ENCODE assay signal across 10 mouse cellular contexts in the genomic region with DNA sequence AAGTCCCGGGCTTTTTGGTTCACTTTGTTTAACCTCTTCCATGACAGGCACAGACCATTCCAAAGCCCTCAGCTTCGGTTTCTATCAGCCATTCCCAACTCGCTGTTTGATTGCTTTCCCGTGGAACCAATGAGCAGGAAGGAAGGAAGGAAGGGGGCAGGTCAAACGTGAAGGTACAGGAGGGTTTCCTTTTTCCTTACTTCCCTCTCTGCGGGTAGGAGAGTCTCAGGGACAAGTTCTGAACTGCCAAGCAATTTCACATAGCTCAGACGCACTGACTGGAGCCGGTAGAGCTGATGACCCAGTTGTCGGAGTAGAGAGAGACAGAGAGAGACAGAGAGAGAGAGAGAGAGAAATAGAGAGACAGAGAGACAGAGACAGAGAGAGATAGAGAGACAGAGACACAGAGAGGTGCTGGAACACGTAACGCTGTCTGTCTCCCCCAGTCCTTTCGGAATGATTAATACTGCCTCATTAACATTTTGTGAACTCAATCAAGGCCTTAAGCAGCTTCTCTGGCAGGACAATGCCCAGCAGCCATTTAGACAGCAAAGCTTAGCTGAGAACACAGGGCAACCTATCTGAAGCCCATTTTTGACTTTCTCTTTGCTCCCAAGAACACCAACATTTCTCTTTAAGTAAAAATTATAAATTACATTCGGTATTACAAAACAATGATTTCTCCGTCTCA. TPM values are rescaled to one million over a fixed set of nuclear protein-coding genes. Genes with fewer than 3 reads are reported as not detected.
DNase-seq lines count a peak whose midpoint lies in the region; ATAC-seq and TF ChIP-seq lines count a peak whose summit lies in the region.
"Had no signal": no experiment of that assay in that cellular context is flagged by ENCODE, and none has a peak within 500 bp of the region (broad histone marks: within the 10 kb centered on the region; RNA-seq: fewer than 3 reads in every experiment).

No protein-coding gene starts in this region.

- no peak for TF ChIP-seq CTCF in liver, postnatal 0 days (IDR thresholded peaks at IDR 0.05; ENCODE audit: low read depth)

- H3K27ac ChIP-seq in intestine, embryonic 15.5 days: no peak overlapping the region
- H3K27ac ChIP-seq in intestine, embryonic 16.5 days (ENCODE audit: low read length): no peak overlapping the region
- H3K27ac ChIP-seq in embryonic facial prominence, embryonic 10.5 days (replicated peaks): peak overlapping the region; percentile 69
- H3K27ac ChIP-seq in liver, postnatal 0 days (ENCODE audit: low read depth): no peak overlapping the region
- H3K27ac ChIP-seq in neural tube, embryonic 14.5 days (ENCODE audit: low read depth, low read length): no peak overlapping the region

- H3K4me2 ChIP-seq in intestine, embryonic 15.5 days (replicated peaks): no peak overlapping the region
- H3K4me2 ChIP-seq in intestine, embryonic 16.5 days (ENCODE audit: low read depth, low read length): no peak overlapping the region
- peak overlapping the region; percentile 44 for H3K4me2 ChIP-seq in liver, postnatal 0 days (ENCODE audit: low read depth, low read length)
- H3K4me2 ChIP-seq in neural tube, embryonic 14.5 days (ENCODE audit: low read depth, low read length): 0 out of 2 replicates have a peak overlapping the region, but pooled peaks have one; percentile 0

- H3K4me3 ChIP-seq in intestine, embryonic 15.5 days (replicated peaks): no peak overlapping the region
- no peak overlapping the region for H3K4me3 ChIP-seq in intestine, embryonic 16.5 days (ENCODE audit: low read length)
- H3K4me3 ChIP-seq in embryonic facial prominence, embryonic 10.5 days: no peak overlapping the region
- H3K4me3 ChIP-seq in liver, postnatal 0 days (ENCODE audit: low read depth, low read length): peak overlapping the region; percentile 10; the same call in 1 of the 2 replicates
- no peak overlapping the region for H3K4me3 ChIP-seq in neural tube, embryonic 14.5 days (ENCODE audit: low read depth, low read length)
- H3K4me3 ChIP-seq: myocyte had no signal

- H3K4me1 ChIP-seq in intestine, embryonic 15.5 days (replicated peaks): no peaks in the 10 kb centered on the region
- H3K4me1 ChIP-seq in intestine, embryonic 16.5 days (ENCODE audit: control insufficient read depth, insufficient read depth, low read length): peaks cover 3% of the 10 kb centered on the region; the same call in 1 of the 2 replicates
- H3K4me1 ChIP-seq in embryonic facial prominence, embryonic 10.5 days: peaks cover 23% of the 10 kb centered on the region
- peaks cover 13% of the 10 kb centered on the region for H3K4me1 ChIP-seq in liver, postnatal 0 days (ENCODE audit: insufficient read depth)
- no peaks in the 10 kb centered on the region for H3K4me1 ChIP-seq in neural tube, embryonic 14.5 days (ENCODE audit: control insufficient read depth, insufficient read depth, low read length)

- H3K27me3 ChIP-seq in intestine, embryonic 15.5 days (replicated peaks): no peaks in the 10 kb centered on the region
- H3K27me3 ChIP-seq in intestine, embryonic 16.5 days (replicated peaks; ENCODE audit: control insufficient read depth, insufficient read depth, low read length): no peaks in the 10 kb centered on the region
- no peaks in the 10 kb centered on the region for H3K27me3 ChIP-seq in embryonic facial prominence, embryonic 10.5 days (replicated peaks; ENCODE audit: low read depth, poor library complexity, severe bottlenecking)
- no peaks in the 10 kb centered on the region for H3K27me3 ChIP-seq in liver, postnatal 0 days (ENCODE audit: insufficient read depth, low read length)
- H3K27me3 ChIP-seq in neural tube, embryonic 14.5 days (ENCODE audit: control insufficient read depth, insufficient read depth, low read length): no peaks in the 10 kb centered on the region

- TF ChIP-seq EP300 in liver, postnatal 0 days (IDR thresholded peaks at IDR 0.05; ENCODE audit: low read depth): no peak

- peak; percentile 15; the same call in 1 of the 2 replicates for ATAC-seq in intestine, embryonic 15.5 days
- no peak for ATAC-seq in intestine, embryonic 16.5 days
- no peak for ATAC-seq in liver, postnatal 0 days
- ATAC-seq in neural tube, embryonic 14.5 days (ENCODE audit: low read depth): no peak
- no peak for ATAC-seq in erythroid progenitor cell, adult 5-6 weeks (replicated peaks; ENCODE audit: low FRiP score, poor library complexity, severe bottlenecking)

- DNase-seq in embryonic facial prominence, embryonic 10.5 days (ENCODE audit: low spot score): no peak
- DNase-seq in liver, postnatal 0 days: no peak
- no peak for DNase-seq in thymus, postnatal 36 days
- no peak for DNase-seq in right cerebral cortex, adult 18-20 months
- DNase-seq: gastrocnemius, postnatal 10 days had no signal

- 62% methylated on average over 14 of the region's 14 CpGs for WGBS in intestine, embryonic 15.5 days
- WGBS in intestine, embryonic 16.5 days: 47% methylated on average over 14 of the region's 14 CpGs
- WGBS in embryonic facial prominence, embryonic 10.5 days: 62% methylated on average over 14 of the region's 14 CpGs
- WGBS in liver, postnatal 0 days (ENCODE audit: insufficient replicate concordance): 55% methylated on average over 14 of the region's 14 CpGs
- 50% methylated on average over 14 of the region's 14 CpGs for WGBS in neural tube, embryonic 14.5 days

- no peaks in the 10 kb centered on the region for H3K9me3 ChIP-seq in intestine, embryonic 15.5 days
- no peaks in the 10 kb centered on the region for H3K9me3 ChIP-seq in intestine, embryonic 16.5 days (ENCODE audit: control insufficient read depth, low read length)
- no peaks in the 10 kb centered on the region for H3K9me3 ChIP-seq in embryonic facial prominence, embryonic 10.5 days
- no peaks in the 10 kb centered on the region for H3K9me3 ChIP-seq in liver, postnatal 0 days (ENCODE audit: low read length)
- H3K9me3 ChIP-seq in neural tube, embryonic 14.5 days (ENCODE audit: control insufficient read depth, low read length): no peaks in the 10 kb centered on the region

- no peak overlapping the region for H3K9ac ChIP-seq in intestine, embryonic 15.5 days
- no peak overlapping the region for H3K9ac ChIP-seq in intestine, embryonic 16.5 days (ENCODE audit: low read depth, low read length)
- H3K9ac ChIP-seq in liver, postnatal 0 days (replicated peaks): no peak overlapping the region
- no peak overlapping the region for H3K9ac ChIP-seq in neural tube, embryonic 14.5 days (replicated peaks; ENCODE audit: low read depth, low read length)

- no peaks in the 10 kb centered on the region for H3K36me3 ChIP-seq in intestine, embryonic 15.5 days
- no peaks in the 10 kb centered on the region for H3K36me3 ChIP-seq in intestine, embryonic 16.5 days (ENCODE audit: control insufficient read depth, insufficient read depth, low read length)
- no peaks in the 10 kb centered on the region for H3K36me3 ChIP-seq in embryonic facial prominence, embryonic 10.5 days (replicated peaks)
- H3K36me3 ChIP-seq in liver, postnatal 0 days (replicated peaks; ENCODE audit: insufficient read depth, low read length): no peaks in the 10 kb centered on the region
- H3K36me3 ChIP-seq in neural tube, embryonic 14.5 days (ENCODE audit: control insufficient read depth, insufficient read depth, low read length): no peaks in the 10 kb centered on the region

RNA-seq across cellular contexts. Expression of a gene that starts 13.1 kb away (rescaled TPM):
- 59.6 and 62.7 TPM in 2 replicates for polyA plus RNA-seq in intestine, embryonic 15.5 days (2015; fragmentation: Nextera tagmentation; extraction: Ambion mirVana)
- 34.2 and 58.2 TPM in 2 replicates for polyA plus RNA-seq in intestine, embryonic 16.5 days (2015; fragmentation: Nextera tagmentation; extraction: Ambion mirVana)
- polyA plus RNA-seq in embryonic facial prominence, embryonic 10.5 days (2016; fragmentation: Nextera tagmentation; extraction: Ambion mirVana): 79.4 and 82.9 TPM in 2 replicates
- polyA plus RNA-seq in liver, postnatal 0 days (2015; fragmentation: Nextera tagmentation; extraction: Ambion mirVana): 52.9 and 56.7 TPM in 2 replicates
- polyA plus RNA-seq in neural tube, embryonic 14.5 days (2014; fragmentation: Nextera tagmentation; extraction: Ambion mirVana): 91.5 and 116 TPM in 2 replicates
- 271 and 342 TPM in 2 replicates for total RNA-seq in erythroid progenitor cell, adult 5-6 weeks (2015; ENCODE audit: low replicate concordance)
- total RNA-seq in erythroid progenitor cell, adult 5-6 weeks (2017; ENCODE audit: low replicate concordance): 296 and 327 TPM in 2 replicates

Comparison
In these comparisons a context has a peak if more than half of its experiments do, and no peak if none do; other contexts are left out.
1. H3K4me2 ChIP-seq: peak in liver, postnatal 0 days (single experiment) and neural tube, embryonic 14.5 days (single experiment); none in intestine, embryonic 15.5 days (single experiment) and intestine, embryonic 16.5 days (single experiment).